Mouse (Mus musculus) urinary bladder, postnatal 4 days (tissue): Measurements from ENCODE around the gene Slc38a1.

Experiments used
- DNase-seq, 2 experiments: peaks; one replicate each; pipeline ENCODE4 v3.0.0; 2021 to 2022; ENCODE audit warnings: low spot score in 2 of 2

The Slc38a1 gene

GRCm38 (mm10) chr15:96617555-96617954 lies 25.2 kb downstream of the Slc38a1 start:
- DNase-seq = no peak

- DNase-seq = no peak
Measured at GRCm38 (mm10) chr15:96608671-96609070, 34.0 kb downstream of the Slc38a1 start.

- no peak for DNase-seq
Measured at GRCm38 (mm10) chr15:96607422-96607821, 35.3 kb downstream of the Slc38a1 start.

- DNase-seq = peak; percentile 59 to 62
Measured at GRCm38 (mm10) chr15:96604282-96604681, 38.4 kb downstream of the Slc38a1 start.

- DNase-seq = no peak
Measured at GRCm38 (mm10) chr15:96602043-96602442, 40.7 kb downstream of the Slc38a1 start.

GRCm38 (mm10) chr15:96599852-96600781 lies 42.6 kb downstream of the Slc38a1 start:
- DNase-seq = no peak

- DNase-seq = no peak
Measured at GRCm38 (mm10) chr15:96598888-96599578, 43.7 kb downstream of the Slc38a1 start.

- DNase-seq = no peak
Measured at GRCm38 (mm10) chr15:96597116-96597515, 45.6 kb downstream of the Slc38a1 start.

- DNase-seq = no peak
Measured at GRCm38 (mm10) chr15:96594316-96594715, 48.4 kb downstream of the Slc38a1 start.

- no peak for DNase-seq
Measured at GRCm38 (mm10) chr15:96593866-96594265, 48.8 kb downstream of the Slc38a1 start.

GRCm38 (mm10) chr15:96593457-96593856 lies 49.3 kb downstream of the Slc38a1 start:
- no peak for DNase-seq

- DNase-seq = no peak
Measured at GRCm38 (mm10) chr15:96592976-96593375, 49.7 kb downstream of the Slc38a1 start.

- DNase-seq = no peak
Measured at GRCm38 (mm10) chr15:96591876-96592417, 50.8 kb downstream of the Slc38a1 start.

GRCm38 (mm10) chr15:96588996-96589657 lies 53.6 kb downstream of the Slc38a1 start:
- no peak for DNase-seq

- DNase-seq = no peak
Measured at GRCm38 (mm10) chr15:96587998-96588397, 54.7 kb downstream of the Slc38a1 start.

- DNase-seq = no peak
Measured at GRCm38 (mm10) chr15:96583371-96584008, 59.2 kb downstream of the Slc38a1 start.

- DNase-seq = no peak
Measured at GRCm38 (mm10) chr15:96576998-96577397, 65.7 kb downstream of the Slc38a1 start.

GRCm38 (mm10) chr15:96568983-96569363 lies 73.7 kb downstream of the Slc38a1 start:
- no peak for DNase-seq

GRCm38 (mm10) chr15:96568271-96568982 lies 74.3 kb downstream of the Slc38a1 start:
- no peak for DNase-seq

GRCm38 (mm10) chr15:96566850-96567271 lies 75.9 kb downstream of the Slc38a1 start:
- DNase-seq = peak; percentile 45 to 68

- DNase-seq = peak in 1 of 2 experiments; percentile 34
Measured at GRCm38 (mm10) chr15:96563852-96564251, 78.9 kb downstream of the Slc38a1 start.
